Mouse (Mus musculus) neural tube, embryonic 11.5 days (tissue): Measurements from ENCODE around the gene Rhbdf2. TPM values are rescaled to one million over a fixed set of nuclear protein-coding genes. Genes with fewer than 3 reads are reported as not detected.

Experiments
- ATAC-seq: fragments of 200-750 bp; cut with Nextera tagmentation; 2 replicates; pipeline ENCODE4 v1.8.0; 2017; ENCODE audit warnings: moderate number of reproducible peaks, mild to moderate bottlenecking, moderate TSS enrichment, moderate library complexity; ENCODE audit not compliant: insufficient read depth, low FRiP score, low TSS enrichment
- DNase-seq: peaks from one replicate; pipeline ENCODE4 v3.0.0-alpha.2; 2015; ENCODE audit warnings: low spot score
- H3K27ac ChIP-seq: fragments of 300-500 bp; sonication (generic); 2 replicates; pipeline ENCODE4 v1.5.1; 2014; ENCODE audit warnings: low read depth, mild to moderate bottlenecking, low read length
- H3K27me3 ChIP-seq: fragments of 300-500 bp; sonication (generic); 2 replicates; pipeline ENCODE4 v1.6.1; 2014; ENCODE audit warnings: mild to moderate bottlenecking, low read length, mixed read lengths; ENCODE audit not compliant: control insufficient read depth, insufficient read depth
- H3K36me3 ChIP-seq: fragments of 300-500 bp; sonication (generic); 2 replicates; pipeline ENCODE4 v1.6.1; 2014; ENCODE audit warnings: mild to moderate bottlenecking, low read length, moderate library complexity, mixed read lengths; ENCODE audit not compliant: control insufficient read depth, insufficient read depth
- H3K4me1 ChIP-seq: fragments of 300-500 bp; sonication (generic); 2 replicates; pipeline ENCODE4 v1.6.1; 2014; ENCODE audit warnings: low read length, mixed read lengths; ENCODE audit not compliant: control insufficient read depth, insufficient read depth
- H3K4me2 ChIP-seq: fragments of 300-500 bp; sonication (generic); 2 replicates; pipeline ENCODE4 v1.6.1; 2014; ENCODE audit warnings: low read depth, mild to moderate bottlenecking, moderate library complexity
- H3K4me3 ChIP-seq: fragments of 300-500 bp; sonication (generic); 2 replicates; pipeline ENCODE4 v1.5.1; 2014; ENCODE audit warnings: low read depth, low read length
- H3K9ac ChIP-seq: fragments of 300-500 bp; sonication (generic); 2 replicates; pipeline ENCODE4 v1.6.1; 2014; ENCODE audit warnings: mild to moderate bottlenecking, low read length
- H3K9me3 ChIP-seq: fragments of 300-500 bp; sonication (generic); 2 replicates; pipeline ENCODE4 v1.6.1; 2016; ENCODE audit warnings: low read length; ENCODE audit not compliant: control insufficient read depth
- WGBS: fragments of 180-500 bp; shearing (Covaris S2); extraction: QIAGEN DNeasy Blood & Tissue Kit; methylation state at CpG from one replicate; pipeline ENCODE4 v1.1.7; 2014; 5-methylcytosine and 5-hydroxymethylcytosine counted together
- polyA plus RNA-seq: library from polyadenylated mRNA; unstranded; fragments of >200 nt; fragmentation: Nextera tagmentation; extraction: Ambion mirVana; gene quantifications from 2 replicates; pipeline ENCODE4 v1.2.1, GENCODE M21; 2014

Gene Rhbdf2
- polyA plus RNA-seq, 1 experiment from 2014 or later = 4.9 TPM

DNA sequence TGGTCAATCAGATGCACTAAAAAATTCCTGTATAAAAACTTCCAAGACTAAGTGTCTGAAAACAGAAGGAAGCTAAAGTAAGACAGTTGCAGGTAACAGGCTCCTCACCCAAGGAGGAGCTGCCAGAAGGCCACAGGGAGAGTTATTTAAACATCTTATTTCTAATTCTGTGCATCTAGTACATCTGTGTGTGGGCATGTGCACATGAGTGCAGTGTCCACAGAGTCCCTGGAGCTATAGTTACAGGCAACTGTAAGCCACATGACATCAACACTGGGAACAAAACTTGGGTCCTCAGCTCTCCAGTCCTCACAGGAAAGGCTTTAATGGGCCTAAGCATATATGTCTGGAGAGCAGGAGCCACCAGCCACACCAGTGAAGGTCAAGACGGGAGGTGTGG lies 74.6 kb downstream of the Rhbdf2 start:
- no peak for DNase-seq
- H3K27ac ChIP-seq = no peak overlapping the region
- H3K4me1 ChIP-seq = peaks cover 3% of the 10 kb centered on the region
- no peaks in the 10 kb centered on the region for H3K27me3 ChIP-seq
- no peak overlapping the region for H3K9ac ChIP-seq
- 57% methylated on average over 1 of the region's 1 CpGs for WGBS
- peaks cover 2% of the 10 kb centered on the region for H3K36me3 ChIP-seq
- no peak for ATAC-seq
- no peak overlapping the region for H3K4me3 ChIP-seq
- H3K9me3 ChIP-seq = no peaks in the 10 kb centered on the region
- no peak overlapping the region for H3K4me2 ChIP-seq

DNA sequence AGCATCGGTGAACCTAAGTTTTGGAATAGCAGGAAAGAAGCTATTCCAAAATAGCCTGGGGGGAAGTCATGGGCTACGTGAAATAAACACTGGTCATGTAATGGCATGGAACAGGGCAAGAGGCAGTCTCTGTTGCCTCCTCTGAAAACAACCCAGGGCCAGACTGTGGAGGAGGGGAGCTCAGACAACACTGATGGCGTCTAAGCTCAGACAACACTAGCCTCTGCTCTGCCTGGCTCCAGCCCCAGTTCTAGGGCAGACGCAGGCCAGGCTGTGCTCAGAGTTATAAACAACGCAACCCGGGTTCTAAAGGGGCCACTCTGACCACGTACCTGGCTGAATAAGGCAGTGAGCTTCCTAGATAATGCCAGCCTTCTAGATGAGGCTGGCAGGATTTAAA lies 76.1 kb downstream of the Rhbdf2 start:
- Histone ChIP-seq H3K4me1 (no peaks in the 10 kb centered on the region; the same call in none of the 2 replicates), H3K27me3 (no peaks in the 10 kb centered on the region), H3K27ac (no peak overlapping the region), H3K9ac (no peak overlapping the region), H3K4me2 (no peak overlapping the region), H3K36me3 (peaks cover 9% of the 10 kb centered on the region), H3K4me3 (no peak overlapping the region), H3K9me3 (no peaks in the 10 kb centered on the region)
- 82% methylated on average over 7 of the region's 7 CpGs for WGBS
- no peak for ATAC-seq
- DNase-seq = no peak

- peaks cover 16% of the 10 kb centered on the region for H3K36me3 ChIP-seq
- H3K27ac ChIP-seq = no peak overlapping the region
- no peak overlapping the region for H3K4me3 ChIP-seq
- no peaks in the 10 kb centered on the region for H3K9me3 ChIP-seq
- 92% methylated on average over 11 of the region's 11 CpGs for WGBS
- H3K4me2 ChIP-seq = no peak overlapping the region
- H3K9ac ChIP-seq = no peak overlapping the region
- no peak for ATAC-seq
- DNase-seq = no peak
- H3K27me3 ChIP-seq = no peaks in the 10 kb centered on the region
- no peaks in the 10 kb centered on the region; the same call in none of the 2 replicates for H3K4me1 ChIP-seq
Observed at GRCm38 (mm10) chr11:116549273-116550038, 77.4 kb downstream of the Rhbdf2 start.

DNA sequence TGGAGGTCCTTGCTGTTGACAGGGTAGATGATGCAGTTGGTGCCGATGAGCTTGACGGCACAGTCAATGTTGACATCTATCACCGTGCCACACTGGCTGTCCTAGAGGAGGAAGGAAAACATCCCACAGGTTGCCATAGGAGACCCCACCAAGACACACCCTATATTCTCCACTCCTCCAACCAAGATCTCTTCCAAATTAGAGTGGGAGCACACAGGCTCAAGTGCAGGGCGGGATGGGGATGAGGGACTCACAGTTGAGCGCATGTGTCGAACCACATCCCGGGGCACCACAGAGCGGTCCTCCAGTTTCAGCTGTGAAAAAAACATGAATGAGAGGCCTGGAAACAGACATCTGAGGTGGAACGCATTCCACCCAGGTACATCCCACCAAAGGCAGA lies 78.0 kb downstream of the Rhbdf2 start:
- no peak overlapping the region for H3K27ac ChIP-seq
- H3K4me2 ChIP-seq = no peak overlapping the region
- H3K36me3 ChIP-seq = peaks cover 20% of the 10 kb centered on the region
- H3K4me1 ChIP-seq = no peaks in the 10 kb centered on the region; the same call in 1 of the 2 replicates
- no peak overlapping the region for H3K9ac ChIP-seq
- ATAC-seq (no peak), DNase-seq (no peak)
- WGBS = 96% methylated on average over 9 of the region's 9 CpGs
- no peak overlapping the region for H3K4me3 ChIP-seq
- no peaks in the 10 kb centered on the region for H3K9me3 ChIP-seq
- H3K27me3 ChIP-seq = no peaks in the 10 kb centered on the region

Other genes with a start within 250 kb of the Rhbdf2 start
- 31.1 and 34.6 TPM in 2 replicates for gene Rnf157, start 214.0 kb downstream of the Rhbdf2 start, polyA plus RNA-seq
- 90.3 and 92.4 TPM in 2 replicates for gene Ubald2, start 192.9 kb downstream of the Rhbdf2 start, polyA plus RNA-seq
- 0.40 TPM in 1 of 2 replicates, not detected in the other for gene Qrich2, start 160.8 kb downstream of the Rhbdf2 start, polyA plus RNA-seq
- 212 and 222 TPM in 2 replicates for gene Prpsap1, start 132.8 kb downstream of the Rhbdf2 start, polyA plus RNA-seq
- 9.9 and 10.9 TPM in 2 replicates for gene Sphk1, start 96.1 kb downstream of the Rhbdf2 start, polyA plus RNA-seq
- gene Ube2o, start 45.6 kb downstream of the Rhbdf2 start, polyA plus RNA-seq = 28.8 and 29.1 TPM in 2 replicates
- gene Aanat, start 40.6 kb downstream of the Rhbdf2 start, polyA plus RNA-seq = not detected in 2 replicates
- 0.37 and 0.53 TPM in 2 replicates for gene Prcd, start 26.5 kb upstream of the Rhbdf2 start, polyA plus RNA-seq
- 2.3 and 3.0 TPM in 2 replicates for gene Cygb, start 27.3 kb upstream of the Rhbdf2 start, polyA plus RNA-seq
- not detected in 2 replicates for gene St6galnac1, start 148.5 kb upstream of the Rhbdf2 start, polyA plus RNA-seq
- gene Mxra7, start 201.0 kb upstream of the Rhbdf2 start, polyA plus RNA-seq = 46.0 and 51.1 TPM in 2 replicates
- 61.2 and 63.6 TPM in 2 replicates for gene Mettl23, start 216.3 kb upstream of the Rhbdf2 start, polyA plus RNA-seq
- 86.0 and 88.4 TPM in 2 replicates for gene Jmjd6, start 216.4 kb upstream of the Rhbdf2 start, polyA plus RNA-seq
- 33.2 and 41.1 TPM in 2 replicates for gene Mfsd11, start 225.4 kb upstream of the Rhbdf2 start, polyA plus RNA-seq
- gene Srsf2, start 226.1 kb upstream of the Rhbdf2 start, polyA plus RNA-seq = 917 and 938 TPM in 2 replicates